Mouse (Mus musculus): ENCODE data around the gene Stard13.

GRCm38 (mm10) chr5:151055426-151056090, 178.1 kb downstream of the Stard13 start:
- TF ChIP-seq CTCF (IDR thresholded peaks at IDR 0.05; ENCODE audit: low read depth, low read length) (peak; percentile 43), POLR2A (IDR thresholded peaks at IDR 0.05; ENCODE audit: insufficient read depth, low read length) (no peak), EP300 (IDR thresholded peaks at IDR 0.05; ENCODE audit: insufficient read depth, low read depth, low read length) (no peak)
